Mouse (Mus musculus) left cerebral cortex, adult 11 months (tissue): ENCODE results near the gene Fbxo47.

Source experiments
- DNase-seq: peaks from one replicate; pipeline ENCODE4 v3.0.0; 2022; ENCODE audit warnings: low spot score

The Fbxo47 gene

GRCm38 (mm10) chr11:97812491-97812921, 71.4 kb downstream of the Fbxo47 start:
- DNase-seq: no peak

- DNase-seq: no peak
Observed at GRCm38 (mm10) chr11:97811569-97812362, 72.2 kb downstream of the Fbxo47 start.

- no peak for DNase-seq
Observed at GRCm38 (mm10) chr11:97810970-97811369, 73.0 kb downstream of the Fbxo47 start.

- no peak for DNase-seq
Observed at GRCm38 (mm10) chr11:97810356-97810755, 73.6 kb downstream of the Fbxo47 start.

- DNase-seq: no peak
Observed at GRCm38 (mm10) chr11:97809235-97810121, 74.5 kb downstream of the Fbxo47 start.

GRCm38 (mm10) chr11:97808621-97809234, 75.2 kb downstream of the Fbxo47 start:
- DNase-seq: no peak

- no peak for DNase-seq
Observed at GRCm38 (mm10) chr11:97808093-97808492, 75.9 kb downstream of the Fbxo47 start.

GRCm38 (mm10) chr11:97807626-97808025, 76.3 kb downstream of the Fbxo47 start:
- DNase-seq: no peak

- DNase-seq: no peak
Observed at GRCm38 (mm10) chr11:97806613-97806964, 77.4 kb downstream of the Fbxo47 start.

DNA sequence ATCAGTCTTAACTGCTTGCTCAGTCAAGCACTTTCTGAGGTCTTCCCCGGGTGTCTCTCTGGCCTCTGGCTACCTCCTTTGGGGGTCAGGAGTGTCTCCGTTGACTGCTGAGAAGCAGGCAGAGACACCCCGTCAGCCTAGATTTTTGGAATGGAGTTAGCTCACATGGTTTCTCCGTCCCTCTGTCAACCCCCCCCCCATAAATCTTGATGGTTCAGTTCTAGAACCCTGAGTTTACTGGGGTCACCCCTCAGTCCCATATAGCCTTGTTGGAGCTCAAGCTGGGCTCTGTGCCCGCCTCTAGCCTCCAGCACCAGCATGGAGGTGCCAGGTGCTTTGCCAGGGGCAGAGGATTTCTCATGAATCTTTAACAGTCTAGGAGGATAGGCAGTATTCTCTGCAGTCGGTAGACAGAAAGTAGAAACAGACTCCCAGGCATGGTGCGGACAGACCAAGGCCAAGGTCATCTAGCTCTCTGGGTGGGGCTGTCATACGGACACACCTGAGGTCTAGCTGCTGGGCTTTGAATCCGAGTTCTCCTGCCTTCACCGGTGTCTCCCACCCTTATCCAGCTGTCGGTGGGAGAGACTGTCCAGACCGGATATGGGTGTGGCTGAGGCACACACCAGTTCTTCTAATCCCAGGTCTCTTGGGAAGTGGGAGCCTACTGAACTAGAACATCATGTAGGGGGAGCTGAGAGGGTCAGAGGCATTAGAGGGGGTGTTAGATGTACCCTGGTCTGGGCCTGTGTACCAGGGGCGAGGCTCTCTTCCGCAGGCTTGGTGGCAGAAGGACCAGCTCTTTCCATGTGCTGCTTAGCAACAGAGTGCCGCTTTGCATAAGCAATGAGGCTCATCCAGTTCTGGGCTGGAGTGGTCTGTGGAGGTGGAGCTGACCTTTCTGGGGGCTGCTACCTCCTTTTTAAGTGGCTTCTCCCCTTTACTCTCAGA, 78.0 kb downstream of the Fbxo47 start:
- DNase-seq: no peak

- no peak for DNase-seq
Observed at GRCm38 (mm10) chr11:97804841-97805661, 78.9 kb downstream of the Fbxo47 start.

- DNase-seq: no peak
Observed at GRCm38 (mm10) chr11:97803847-97804246, 80.1 kb downstream of the Fbxo47 start.
